Mouse (Mus musculus): Measurements from ENCODE around the gene Hsd17b14.
"Not testable (repeated sequence)": the region's sequence is repeated elsewhere in the genome, so short reads cannot be mapped to it uniquely, and the experiment has no call there.

Hsd17b14 gene

DNA sequence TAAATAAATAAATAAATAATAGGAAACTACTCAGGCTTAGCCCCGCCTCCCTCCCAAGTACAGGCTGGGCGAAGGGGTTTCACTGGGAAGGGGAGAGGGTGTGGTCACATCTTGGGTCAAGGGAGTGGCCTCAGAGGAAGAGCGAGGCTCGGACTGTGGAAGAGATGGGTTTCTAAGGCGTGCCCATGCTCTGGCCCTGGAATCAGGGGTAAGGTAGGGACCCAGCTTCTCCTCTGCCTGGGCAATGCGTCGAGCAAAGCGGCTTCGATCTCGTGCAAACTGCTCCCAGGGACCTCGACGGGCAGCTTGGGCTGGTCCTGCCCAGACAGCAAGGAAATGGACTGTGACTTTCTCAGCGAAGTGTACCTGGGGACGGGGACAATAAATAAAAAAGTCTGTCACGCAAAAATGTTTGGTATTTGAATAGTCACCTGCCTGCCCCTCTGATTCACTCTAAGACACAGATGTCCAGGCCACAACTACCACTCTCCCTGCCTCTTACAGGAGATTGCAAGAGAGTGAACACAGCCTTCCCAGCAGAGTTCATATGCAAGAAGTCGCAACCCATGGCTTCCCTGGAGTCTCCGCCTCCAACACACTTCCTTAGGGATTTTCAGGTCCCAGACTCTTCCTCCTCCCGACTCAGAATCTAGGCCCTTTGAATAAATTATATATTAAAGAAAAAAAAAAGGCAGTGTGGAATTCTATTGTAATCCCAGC, 31.6 kb upstream of the Hsd17b14 start:
- DNase-seq (ENCODE audit: low read depth, low spot score) = peak; percentile 35
- H3K27me3 ChIP-seq (ENCODE audit: control insufficient read depth, insufficient read depth, low read length, poor library complexity, severe bottlenecking) = no peaks in the 10 kb centered on the region; the same call in 1 of the 2 replicates
- no peaks in the 10 kb centered on the region for H3K36me3 ChIP-seq (ENCODE audit: control insufficient read depth, insufficient read depth, low read length, poor library complexity, severe bottlenecking)

DNA sequence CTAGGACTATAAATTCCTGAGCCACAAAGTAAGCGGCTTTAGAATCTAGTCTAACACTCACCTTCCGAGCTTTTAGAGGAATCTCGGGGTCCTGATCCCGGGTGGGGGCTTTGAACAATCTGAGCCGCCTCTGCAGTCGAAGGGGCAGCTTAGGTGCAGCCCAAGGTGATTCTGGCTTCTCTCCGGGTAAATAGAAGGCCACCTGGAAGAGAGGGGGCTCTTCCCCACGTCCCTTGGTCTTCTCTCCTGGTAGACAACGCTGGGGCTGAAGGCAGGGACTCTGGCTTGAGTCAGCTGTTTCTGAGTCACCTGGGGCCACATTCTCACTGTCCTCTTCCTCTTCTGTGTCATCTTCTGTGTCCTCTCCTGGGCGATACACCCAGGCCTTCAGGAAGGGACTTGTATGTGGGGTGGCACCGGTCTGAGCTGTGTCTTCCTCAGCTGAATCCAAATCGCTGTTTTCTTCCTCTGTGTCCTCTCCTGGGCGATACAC, 31.0 kb upstream of the Hsd17b14 start:
- H3K27me3 ChIP-seq (ENCODE audit: control insufficient read depth, insufficient read depth, low read length, poor library complexity, severe bottlenecking) = no peaks in the 10 kb centered on the region; the same call in 1 of the 2 replicates
- no peaks in the 10 kb centered on the region for H3K36me3 ChIP-seq (ENCODE audit: control insufficient read depth, insufficient read depth, low read length, poor library complexity, severe bottlenecking)
- DNase-seq (ENCODE audit: low read depth, low spot score) = peak; percentile 33

DNA sequence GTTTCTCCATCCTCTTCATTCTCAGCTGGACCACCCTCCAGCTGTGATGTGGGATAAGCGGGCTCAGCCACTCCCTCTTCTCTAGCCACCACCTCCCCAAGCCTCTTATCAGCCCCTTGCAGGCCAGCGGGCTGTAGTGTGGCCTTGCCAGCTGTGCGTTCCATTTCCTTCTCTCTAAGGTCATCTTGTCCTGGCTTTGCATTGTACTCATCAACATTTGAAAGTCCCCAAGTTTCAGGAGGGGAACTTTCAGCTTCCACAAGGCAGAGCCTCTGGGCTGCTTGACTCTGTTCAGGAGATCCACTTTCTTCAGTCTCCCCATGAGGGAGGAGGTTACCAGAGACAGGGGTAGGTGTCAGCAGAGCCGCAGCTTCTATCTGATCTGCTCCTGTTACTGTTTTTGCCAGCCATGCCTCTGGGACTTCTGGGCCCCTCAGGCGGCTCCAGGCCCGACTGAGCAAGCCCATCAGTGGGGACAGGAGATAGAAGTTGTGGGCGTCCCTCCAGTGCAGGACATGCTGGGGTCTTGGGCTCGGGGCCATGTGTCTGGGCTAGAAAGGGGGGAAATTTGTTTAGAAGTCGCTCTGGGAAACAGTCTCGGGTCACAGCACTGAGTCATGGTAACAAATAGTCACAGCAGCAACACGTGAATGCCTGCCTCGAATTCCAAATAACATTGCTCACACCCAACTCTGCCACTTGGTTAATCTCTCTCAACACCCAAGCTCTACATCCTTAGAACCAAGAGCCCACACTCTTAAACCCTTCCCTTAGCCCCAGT, 29.7 kb upstream of the Hsd17b14 start:
- DNase-seq (ENCODE audit: low read depth, low spot score) = peak; percentile 64
- Histone ChIP-seq H3K36me3 (ENCODE audit: control insufficient read depth, insufficient read depth, low read length, poor library complexity, severe bottlenecking) (no peaks in the 10 kb centered on the region), H3K27me3 (ENCODE audit: control insufficient read depth, insufficient read depth, low read length, poor library complexity, severe bottlenecking) (no peaks in the 10 kb centered on the region; the same call in 1 of the 2 replicates)

DNA sequence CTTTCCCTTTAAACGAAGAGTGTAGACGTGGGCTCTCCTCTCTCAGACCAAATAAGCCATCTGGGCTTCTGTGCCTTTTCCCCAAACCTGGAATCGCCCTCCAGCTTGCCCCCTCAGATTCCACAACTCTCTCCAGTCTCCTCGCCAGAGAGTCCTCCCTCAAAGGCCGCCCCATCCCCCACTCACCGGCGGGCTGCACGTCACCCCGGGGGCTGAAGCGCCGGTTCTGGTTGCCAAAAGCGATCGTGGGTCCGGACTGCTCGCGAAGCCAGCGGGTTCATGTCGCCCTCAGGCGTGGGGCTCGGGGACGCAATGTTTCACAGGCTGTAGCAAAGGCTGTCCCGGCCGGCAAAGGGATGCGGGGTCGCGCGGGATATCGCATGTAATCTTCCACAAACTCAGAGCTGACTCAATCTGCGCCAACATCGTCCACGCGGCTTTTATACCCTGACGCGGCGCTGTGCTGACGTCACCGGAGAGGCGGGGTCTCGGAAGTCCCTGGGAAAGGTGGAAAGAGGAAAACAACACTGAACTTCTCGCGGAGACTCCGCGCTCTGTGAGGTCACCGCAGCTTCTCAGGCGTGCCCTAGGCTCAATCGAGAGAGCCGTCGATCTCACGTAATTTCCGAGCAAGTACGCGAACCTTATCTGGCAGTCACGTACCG, 28.8 kb upstream of the Hsd17b14 start, which contains the start of the genes Ppp1r15a and Plekha4:
Gene Ppp1r15a (minus strand): TSS at position 460 of the 665 bp plus-strand sequence.
Gene Plekha4 (plus strand): TSS at position 522 of the 665 bp plus-strand sequence.
- Histone ChIP-seq H3K27me3 (ENCODE audit: control insufficient read depth, insufficient read depth, low read length, poor library complexity, severe bottlenecking) (no peaks in the 10 kb centered on the region; the same call in 1 of the 2 replicates), H3K36me3 (ENCODE audit: control insufficient read depth, insufficient read depth, low read length, poor library complexity, severe bottlenecking) (no peaks in the 10 kb centered on the region)
- peak; percentile 98 for DNase-seq (ENCODE audit: low read depth, low spot score)

DNA sequence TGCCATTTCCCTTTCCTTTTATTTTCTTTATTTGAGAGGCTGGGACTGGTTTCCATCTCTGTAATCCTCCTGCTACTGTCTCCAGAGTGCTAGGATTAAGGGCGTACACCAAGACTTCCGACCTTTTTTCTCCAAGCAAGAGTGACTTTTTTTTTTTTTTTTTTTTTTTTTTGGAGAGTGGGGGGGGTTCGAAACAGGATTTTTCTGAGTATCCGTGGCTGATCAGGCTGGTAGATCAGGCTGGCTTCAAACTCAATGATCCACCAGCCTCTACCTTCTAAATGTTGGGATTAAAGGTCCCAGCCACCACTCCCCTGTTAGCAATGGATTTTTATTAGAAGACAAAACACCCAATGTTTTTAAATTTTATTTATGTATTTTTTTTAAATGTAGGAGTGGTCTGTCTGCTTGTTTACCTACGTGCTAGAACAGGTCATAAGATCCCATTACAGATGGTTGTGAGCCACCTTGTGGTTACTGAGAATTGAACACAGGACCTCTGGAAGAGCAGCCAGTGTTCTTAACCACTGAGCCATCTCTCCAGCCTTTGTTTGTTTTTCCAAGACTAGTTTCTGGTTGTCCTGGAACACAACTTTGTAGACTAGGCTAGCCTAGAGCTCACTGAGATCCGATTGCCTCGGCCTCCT, 28.1 kb upstream of the Hsd17b14 start:
- Histone ChIP-seq H3K27me3 (ENCODE audit: control insufficient read depth, insufficient read depth, low read length, poor library complexity, severe bottlenecking) (no peaks in the 10 kb centered on the region; the same call in 1 of the 2 replicates), H3K36me3 (ENCODE audit: control insufficient read depth, insufficient read depth, low read length, poor library complexity, severe bottlenecking) (no peaks in the 10 kb centered on the region)
- peak; percentile 73 for DNase-seq (ENCODE audit: low read depth, low spot score)

DNA sequence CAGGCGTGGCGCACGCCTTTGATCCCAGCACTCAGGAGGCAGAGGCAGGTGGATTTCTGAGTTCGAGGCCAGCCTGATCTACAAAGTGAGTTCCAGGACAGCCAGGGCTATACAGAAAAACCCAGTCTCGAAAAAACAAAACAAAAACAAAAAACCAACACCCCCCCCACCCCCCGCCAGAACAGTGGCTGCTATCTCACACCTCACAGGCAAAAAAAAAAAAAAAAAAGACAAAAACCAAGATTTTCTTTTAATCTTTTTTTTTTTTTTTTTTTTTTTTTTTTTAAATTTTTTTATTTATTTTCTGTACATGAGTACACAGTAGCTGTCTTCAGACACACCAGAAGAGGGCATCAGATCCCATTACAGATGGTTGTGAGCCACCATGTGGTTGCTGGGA, 27.5 kb upstream of the Hsd17b14 start:
- DNase-seq (ENCODE audit: low read depth, low spot score); H3K27me3 ChIP-seq (ENCODE audit: control insufficient read depth, insufficient read depth, low read length, poor library complexity, severe bottlenecking); H3K36me3 ChIP-seq (ENCODE audit: control insufficient read depth, insufficient read depth, low read length, poor library complexity, severe bottlenecking): not testable (repeated sequence)

DNA sequence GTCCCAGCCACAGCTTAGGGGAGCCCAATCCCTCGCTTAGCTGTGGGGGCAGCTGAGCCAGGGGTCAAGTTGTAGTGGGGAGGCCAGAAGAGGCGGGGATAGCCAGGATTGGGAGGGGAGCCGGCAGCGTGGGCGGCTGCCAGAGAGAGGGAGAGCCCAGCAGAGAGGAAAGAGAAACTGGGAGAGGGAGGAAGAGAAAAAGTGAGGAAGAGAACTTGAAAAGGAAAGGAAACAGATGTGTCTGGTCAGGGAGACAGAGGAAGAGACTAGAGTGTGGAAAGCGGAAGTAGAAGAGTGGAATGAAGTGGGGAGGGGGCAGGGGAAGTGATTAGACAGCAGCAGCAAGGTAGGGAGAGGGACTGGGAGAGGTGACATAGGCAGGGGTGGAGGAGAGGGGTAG, 25.2 kb upstream of the Hsd17b14 start:
- no peaks in the 10 kb centered on the region for H3K36me3 ChIP-seq (ENCODE audit: control insufficient read depth, insufficient read depth, low read length, poor library complexity, severe bottlenecking)
- H3K27me3 ChIP-seq (ENCODE audit: control insufficient read depth, insufficient read depth, low read length, poor library complexity, severe bottlenecking) = no peaks in the 10 kb centered on the region; the same call in 1 of the 2 replicates
- peak; percentile 48 for DNase-seq (ENCODE audit: low read depth, low spot score)

DNA sequence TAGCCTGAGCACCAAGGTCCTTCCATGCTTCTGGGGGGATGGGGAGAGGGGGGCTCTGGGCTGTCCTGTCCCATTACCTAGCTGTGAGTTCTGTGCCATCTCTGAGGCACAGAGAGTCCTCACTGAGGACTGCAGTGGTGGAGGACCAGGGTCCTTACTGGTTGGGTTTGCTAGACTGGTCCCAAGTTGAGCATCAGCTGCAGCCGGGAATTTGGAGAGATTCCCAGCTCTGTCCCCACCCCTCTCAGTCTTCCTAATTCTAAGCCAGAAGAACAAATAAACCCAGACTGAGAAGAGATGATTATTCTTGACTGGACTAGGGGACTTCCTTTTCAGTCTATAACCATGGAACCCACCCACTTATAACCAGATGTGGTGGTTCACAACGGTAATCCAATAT, 24.1 kb upstream of the Hsd17b14 start:
- no peak for DNase-seq (ENCODE audit: low read depth, low spot score)
- Histone ChIP-seq H3K27me3 (ENCODE audit: control insufficient read depth, insufficient read depth, low read length, poor library complexity, severe bottlenecking) (no peaks in the 10 kb centered on the region; the same call in 1 of the 2 replicates), H3K36me3 (ENCODE audit: control insufficient read depth, insufficient read depth, low read length, poor library complexity, severe bottlenecking) (no peaks in the 10 kb centered on the region)

DNA sequence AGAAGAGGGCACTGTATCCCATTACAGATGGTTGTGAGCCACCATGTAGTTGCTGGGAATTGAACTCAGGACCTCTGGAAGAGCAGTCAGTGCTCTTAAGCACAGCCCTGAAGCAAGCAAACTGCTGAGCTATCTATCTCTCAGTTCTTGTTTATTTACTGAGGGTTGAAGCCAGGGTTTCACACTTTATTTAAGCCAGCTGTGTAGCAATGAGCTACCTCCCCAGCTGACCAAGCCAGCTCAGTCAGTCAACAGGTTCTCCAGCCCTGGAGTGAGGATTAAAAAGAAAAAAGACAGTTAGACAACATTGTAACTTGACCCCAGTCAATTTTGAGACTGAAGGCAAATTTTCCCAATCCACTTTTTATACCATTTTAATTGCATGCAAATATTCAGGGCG, 19.0 kb upstream of the Hsd17b14 start:
- H3K36me3 ChIP-seq (ENCODE audit: control insufficient read depth, insufficient read depth, low read length, poor library complexity, severe bottlenecking) = no peaks in the 10 kb centered on the region
- no peak for DNase-seq (ENCODE audit: low read depth, low spot score)
- no peaks in the 10 kb centered on the region for H3K27me3 ChIP-seq (ENCODE audit: control insufficient read depth, insufficient read depth, low read length, poor library complexity, severe bottlenecking)

DNA sequence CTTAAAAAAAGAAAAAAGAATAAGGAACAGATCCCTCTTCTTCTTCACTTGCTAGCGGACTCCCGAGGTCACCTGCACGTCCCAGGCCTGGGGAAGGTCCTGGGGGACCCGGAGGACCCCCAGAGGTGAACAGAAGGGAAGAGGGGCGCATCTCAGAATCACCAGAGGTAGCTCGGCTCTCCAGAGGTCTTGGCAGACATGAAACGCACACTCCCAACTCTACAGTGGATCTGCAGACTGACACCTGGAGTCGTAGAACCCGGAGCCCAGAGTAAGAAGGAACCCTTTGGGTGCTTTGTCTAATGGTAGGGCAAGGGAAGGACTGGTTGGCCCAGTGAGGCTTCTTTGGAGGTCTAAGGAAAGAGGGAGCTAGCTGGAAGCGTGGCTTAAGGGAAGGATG, 17.1 kb upstream of the Hsd17b14 start:
- H3K27me3 ChIP-seq (ENCODE audit: control insufficient read depth, insufficient read depth, low read length, poor library complexity, severe bottlenecking) = no peaks in the 10 kb centered on the region
- DNase-seq (ENCODE audit: low read depth, low spot score) = no peak
- H3K36me3 ChIP-seq (ENCODE audit: control insufficient read depth, insufficient read depth, low read length, poor library complexity, severe bottlenecking) = no peaks in the 10 kb centered on the region

DNA sequence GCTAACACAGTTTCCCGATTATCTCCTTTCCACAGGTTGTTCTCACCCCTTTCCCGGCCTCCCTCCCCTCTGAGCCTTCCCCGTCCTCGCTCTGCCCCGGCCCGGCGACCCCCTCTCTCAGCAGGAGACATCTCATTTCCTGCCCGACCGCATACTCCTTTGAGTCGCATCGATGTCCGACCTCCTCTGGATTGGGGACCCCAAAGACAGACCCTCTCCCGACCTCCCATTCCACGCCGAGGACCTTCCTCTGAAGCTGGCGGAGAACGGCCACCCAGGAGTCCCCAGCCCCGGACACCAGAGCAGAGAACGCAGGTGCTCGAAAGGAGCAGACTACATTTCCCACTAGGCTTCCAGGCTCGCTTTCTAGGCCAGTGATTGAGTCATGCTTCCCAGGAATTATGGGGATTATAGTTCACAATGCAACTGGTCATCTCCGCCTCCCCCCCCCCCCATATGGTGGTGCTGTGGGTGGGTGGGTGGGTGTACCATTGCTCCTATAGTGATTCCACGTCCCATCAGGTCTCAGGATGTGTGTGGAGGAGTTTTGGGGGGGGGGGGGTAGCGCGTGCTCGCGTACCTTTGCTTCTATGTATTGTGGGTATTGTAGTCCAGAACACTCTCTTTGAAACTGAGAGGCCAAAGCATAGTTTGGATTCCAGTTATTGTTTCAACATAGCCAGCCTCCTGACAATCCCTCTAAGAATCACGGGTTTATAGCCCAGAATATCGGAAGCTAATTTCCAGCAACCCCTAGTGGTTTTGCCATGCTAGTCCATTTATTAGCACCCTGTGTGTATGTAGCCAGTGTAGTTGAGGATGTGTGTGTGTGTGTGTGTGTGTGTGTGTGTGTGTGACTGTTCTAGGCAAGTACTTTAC, 16.3 kb upstream of the Hsd17b14 start:
- Histone ChIP-seq H3K27me3 (ENCODE audit: control insufficient read depth, insufficient read depth, low read length, poor library complexity, severe bottlenecking) (no peaks in the 10 kb centered on the region), H3K36me3 (ENCODE audit: control insufficient read depth, insufficient read depth, low read length, poor library complexity, severe bottlenecking) (no peaks in the 10 kb centered on the region)
- DNase-seq (ENCODE audit: low read depth, low spot score) = no peak

DNA sequence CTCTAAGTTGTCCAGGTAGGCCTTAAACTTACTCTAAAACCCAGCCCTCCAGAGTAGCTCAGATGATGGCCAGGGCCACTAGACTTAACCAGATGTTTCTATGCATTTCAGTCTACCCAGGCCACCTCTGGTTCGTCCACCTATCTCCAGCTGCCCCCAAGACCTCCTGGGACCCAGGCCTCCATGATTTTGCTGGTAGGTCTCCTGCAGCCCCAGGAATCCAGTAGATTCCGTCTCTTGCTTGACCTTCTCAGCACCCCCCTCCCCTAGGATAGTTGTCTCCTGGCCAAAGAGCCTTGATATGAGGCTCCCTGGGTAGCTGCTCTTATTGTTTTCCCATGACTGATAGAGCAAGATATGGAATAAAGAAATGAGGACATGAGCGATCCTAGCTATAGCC, 15.6 kb upstream of the Hsd17b14 start:
- H3K36me3 ChIP-seq (ENCODE audit: control insufficient read depth, insufficient read depth, low read length, poor library complexity, severe bottlenecking) = no peaks in the 10 kb centered on the region
- H3K27me3 ChIP-seq (ENCODE audit: control insufficient read depth, insufficient read depth, low read length, poor library complexity, severe bottlenecking) = no peaks in the 10 kb centered on the region
- DNase-seq (ENCODE audit: low read depth, low spot score) = no peak

DNA sequence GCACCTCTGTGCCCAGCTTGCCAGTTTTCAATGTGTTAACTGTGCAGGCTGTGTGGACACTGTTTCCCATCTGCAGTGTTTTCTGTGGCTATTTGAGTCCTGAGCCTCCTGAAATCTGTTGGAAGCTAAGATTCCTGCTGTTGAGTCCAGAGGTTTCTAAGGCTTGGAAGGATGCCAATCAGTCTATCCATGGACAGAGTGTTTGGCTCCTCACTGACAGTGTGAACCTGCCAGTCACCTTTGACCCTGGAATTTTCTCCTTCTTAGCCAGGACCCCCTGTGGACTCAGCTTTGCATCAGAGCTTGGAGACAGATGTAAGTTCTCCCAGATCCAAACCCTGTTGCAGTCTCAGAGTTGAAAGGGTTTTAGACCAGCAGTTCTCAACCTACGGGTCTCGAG, 14.5 kb upstream of the Hsd17b14 start:
- Histone ChIP-seq H3K36me3 (ENCODE audit: control insufficient read depth, insufficient read depth, low read length, poor library complexity, severe bottlenecking) (no peaks in the 10 kb centered on the region), H3K27me3 (ENCODE audit: control insufficient read depth, insufficient read depth, low read length, poor library complexity, severe bottlenecking) (no peaks in the 10 kb centered on the region)
- DNase-seq (ENCODE audit: low read depth, low spot score) = no peak

All from splenic B cell, adult 2 months (primary cell).